Mouse (Mus musculus) layer of hippocampus, adult 9-11 months (tissue): Measurements from ENCODE around the gene Tnxb.

Experiments
- DNase-seq: peaks from one replicate; pipeline ENCODE4 v3.0.0; 2022

Tnxb gene

GRCm38 (mm10) chr17:34660259-34660820 lies 10.0 kb upstream of the Tnxb start:
- no peak for DNase-seq

DNA sequence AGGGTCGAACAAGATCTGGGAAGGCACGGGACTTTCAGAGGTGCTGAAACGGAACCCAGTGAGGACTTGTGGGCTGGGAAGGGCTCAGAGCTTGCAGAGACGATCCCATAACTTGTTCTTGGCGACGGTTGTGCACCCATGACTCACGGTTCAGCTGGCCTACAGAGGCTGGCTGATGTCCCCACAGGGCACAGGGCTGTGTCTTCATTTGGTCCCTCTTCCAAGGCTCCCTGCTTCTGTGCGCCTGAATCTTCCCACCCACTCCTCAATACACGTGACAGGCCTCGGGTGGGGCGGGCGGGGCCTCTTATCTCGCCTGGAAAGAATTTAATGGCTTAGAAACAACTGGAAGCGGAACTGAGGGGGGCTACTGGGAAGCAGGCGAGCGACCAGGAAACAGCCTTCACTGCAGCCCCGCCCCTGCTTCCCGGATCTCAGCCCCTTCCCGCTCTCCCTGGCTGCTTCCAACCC lies 9.2 kb upstream of the Tnxb start:
- DNase-seq = no peak

- no peak for DNase-seq
Measured at GRCm38 (mm10) chr17:34662468-34662867, 7.9 kb upstream of the Tnxb start.

DNA sequence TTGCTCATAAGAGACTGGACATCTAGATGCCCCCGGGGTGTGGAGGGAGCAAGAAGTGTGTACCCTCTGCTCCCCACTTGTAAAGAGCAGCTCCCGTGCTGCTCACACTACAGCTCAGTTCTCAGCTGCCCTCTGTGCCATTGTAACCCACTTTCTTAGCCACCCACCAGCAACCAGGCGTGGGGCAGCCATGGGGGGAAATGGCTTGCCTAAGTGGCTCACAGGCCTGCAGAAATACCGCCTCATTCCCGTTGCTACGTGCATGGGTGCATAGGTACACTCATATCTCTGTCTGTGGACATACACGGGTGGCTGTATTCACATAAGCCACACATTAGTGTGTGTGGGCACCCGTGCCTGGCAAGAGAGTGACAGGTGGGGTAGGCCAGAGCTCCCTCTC lies 7.4 kb upstream of the Tnxb start:
- no peak for DNase-seq

- DNase-seq = no peak
Measured at GRCm38 (mm10) chr17:34663558-34663957, 6.8 kb upstream of the Tnxb start.

GRCm38 (mm10) chr17:34664472-34664871 lies 5.9 kb upstream of the Tnxb start:
- DNase-seq = no peak

DNA sequence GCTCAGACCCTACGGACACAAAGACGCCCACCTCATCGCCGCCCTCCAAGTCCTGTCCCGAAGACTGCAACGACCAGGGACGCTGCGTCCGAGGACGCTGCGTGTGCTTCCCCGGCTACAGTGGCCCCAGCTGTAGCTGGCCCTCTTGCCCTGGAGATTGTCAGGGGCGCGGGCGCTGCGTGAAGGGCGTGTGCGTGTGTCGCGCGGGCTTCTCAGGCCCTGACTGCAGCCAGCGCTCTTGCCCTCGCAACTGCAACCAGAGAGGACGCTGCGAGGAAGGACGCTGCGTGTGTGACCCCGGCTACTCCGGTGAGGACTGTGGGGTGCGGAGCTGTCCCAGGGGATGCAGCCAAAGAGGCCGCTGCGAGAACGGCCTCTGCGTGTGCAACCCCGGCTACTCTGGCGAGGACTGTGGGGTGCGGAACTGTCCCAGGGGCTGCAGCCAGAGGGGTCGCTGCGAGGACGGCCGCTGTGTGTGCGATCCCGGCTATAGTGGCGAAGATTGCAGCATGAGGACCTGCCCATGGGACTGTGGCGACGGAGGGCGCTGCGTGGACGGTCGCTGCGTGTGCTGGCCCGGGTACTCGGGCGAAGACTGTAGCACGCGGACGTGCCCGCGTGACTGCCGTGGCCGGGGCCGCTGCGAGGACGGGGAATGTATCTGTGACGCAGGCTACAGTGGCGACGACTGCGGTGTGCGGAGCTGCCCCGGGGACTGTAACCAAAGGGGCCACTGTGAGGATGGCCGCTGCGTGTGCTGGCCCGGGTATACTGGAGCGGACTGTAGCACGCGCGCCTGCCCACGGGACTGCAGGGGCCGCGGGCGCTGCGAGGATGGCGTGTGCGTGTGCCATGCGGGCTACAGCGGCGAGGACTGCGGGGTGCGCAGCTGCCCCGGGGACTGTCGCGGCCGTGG lies 1.1 kb downstream of the Tnxb start:
- no peak for DNase-seq

DNA sequence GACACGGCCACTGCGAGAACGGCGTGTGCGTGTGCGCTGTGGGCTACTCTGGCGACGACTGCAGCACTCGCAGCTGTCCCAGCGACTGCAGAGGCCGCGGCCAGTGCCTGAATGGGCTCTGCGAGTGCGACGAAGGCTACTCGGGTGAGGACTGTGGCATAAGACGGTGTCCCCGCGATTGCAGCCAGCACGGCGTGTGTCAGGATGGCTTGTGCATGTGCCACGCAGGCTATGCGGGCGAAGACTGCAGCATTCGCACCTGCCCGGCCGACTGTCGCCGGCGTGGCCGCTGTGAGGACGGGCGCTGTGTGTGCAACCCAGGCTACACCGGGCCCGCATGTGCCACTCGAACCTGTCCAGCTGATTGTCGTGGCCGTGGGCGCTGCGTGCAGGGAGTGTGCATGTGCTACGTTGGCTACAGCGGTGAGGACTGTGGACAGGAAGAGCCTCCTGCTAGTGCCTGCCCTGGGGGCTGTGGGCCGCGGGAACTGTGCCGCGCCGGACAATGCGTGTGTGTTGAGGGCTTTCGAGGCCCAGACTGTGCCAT lies 2.0 kb downstream of the Tnxb start:
- DNase-seq = no peak

- DNase-seq = no peak
Measured at GRCm38 (mm10) chr17:34673139-34673538, 2.8 kb downstream of the Tnxb start.

DNA sequence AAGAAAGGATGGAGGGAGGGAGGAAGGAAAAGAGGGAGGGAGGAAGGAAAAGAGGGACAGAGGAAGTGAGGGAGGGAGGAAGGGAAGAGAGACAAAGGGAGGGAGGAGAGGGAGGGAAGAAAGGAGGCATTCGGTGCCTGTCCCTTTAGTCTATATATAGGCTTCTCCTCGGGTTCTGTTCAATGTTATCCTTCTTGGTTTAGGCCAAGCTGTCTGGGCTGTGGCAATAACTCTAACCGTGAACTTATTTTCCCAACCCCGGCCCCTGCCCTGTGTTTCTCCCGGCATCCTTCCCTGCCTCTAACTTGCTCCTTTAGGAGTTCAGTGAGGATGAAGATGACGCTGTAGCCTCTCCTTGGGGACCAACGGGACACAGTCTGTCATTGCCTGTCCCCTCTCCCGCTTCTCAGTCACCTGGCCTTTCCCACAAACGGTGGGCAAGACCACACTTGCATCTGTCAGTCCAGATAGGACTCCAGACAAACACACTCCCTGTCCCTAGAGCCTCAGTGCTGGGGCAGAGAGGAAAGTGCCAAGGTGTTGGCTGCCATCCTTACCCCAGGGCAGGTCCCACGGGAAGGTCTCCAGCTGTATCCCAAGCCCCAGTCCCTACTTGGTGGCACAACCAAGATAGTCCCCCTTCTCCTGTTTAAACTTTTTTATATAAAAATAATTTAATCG lies 4.3 kb downstream of the Tnxb start:
- DNase-seq = no peak

- DNase-seq = no peak
Measured at GRCm38 (mm10) chr17:34675205-34676092, 5.1 kb downstream of the Tnxb start.

DNA sequence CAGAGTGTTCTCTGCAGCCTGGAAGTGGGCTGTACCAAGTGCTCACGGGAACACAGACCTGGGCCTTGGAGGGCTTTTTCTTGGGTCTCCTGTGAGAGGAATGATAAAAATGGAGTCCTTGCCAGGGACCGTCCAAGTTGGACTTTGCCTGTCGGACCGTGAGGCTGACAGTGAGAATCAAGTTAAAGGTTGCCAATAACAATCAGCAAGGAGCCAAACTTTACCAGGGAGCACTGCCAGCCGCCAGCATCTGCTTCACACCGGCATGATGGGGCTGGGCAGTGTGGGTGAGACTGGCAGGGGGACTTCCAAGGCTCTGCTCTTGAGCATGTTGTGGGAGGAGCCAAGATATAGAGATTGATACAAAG lies 5.7 kb downstream of the Tnxb start:
- DNase-seq = no peak

DNA sequence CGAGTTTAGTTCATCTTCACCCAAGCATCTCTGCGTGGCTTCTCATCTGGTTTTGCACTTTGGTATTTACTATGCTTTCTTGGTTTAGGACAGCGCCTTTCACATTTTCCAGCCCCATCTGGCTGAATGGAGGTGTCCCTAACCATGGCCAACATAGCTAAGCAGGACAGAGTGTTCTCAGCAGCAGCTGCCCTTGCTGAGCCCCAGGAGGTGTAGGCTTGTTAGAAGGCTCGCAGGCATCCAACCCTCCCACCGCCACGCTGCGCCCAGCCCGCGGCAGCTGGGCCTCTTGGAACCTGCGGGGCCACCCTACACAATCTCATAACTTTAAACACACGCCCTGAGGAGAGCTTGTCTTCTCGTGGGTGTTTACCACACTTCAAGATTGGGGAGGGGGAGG lies 6.3 kb downstream of the Tnxb start:
- no peak for DNase-seq

DNA sequence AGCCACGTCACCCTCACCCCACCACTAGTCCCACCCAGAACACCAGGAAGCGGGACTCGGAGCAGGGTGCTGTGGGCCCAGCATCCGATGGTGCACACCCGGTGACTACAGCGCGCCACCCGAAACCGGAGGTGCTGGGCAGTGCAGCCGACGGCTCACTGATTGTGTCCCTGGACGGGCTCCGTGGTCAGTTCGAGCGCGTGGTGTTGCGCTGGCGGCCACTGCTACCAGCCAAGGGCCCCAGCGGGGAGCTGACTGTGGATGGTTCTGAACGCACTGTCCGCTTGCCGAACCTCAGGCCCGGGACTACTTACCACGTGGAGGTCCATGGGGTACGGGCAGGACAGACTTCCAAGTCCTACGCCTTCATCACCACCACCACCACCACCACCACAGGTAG lies 9.9 kb downstream of the Tnxb start:
- no peak for DNase-seq

GRCm38 (mm10) chr17:34680621-34681020 lies 10.3 kb downstream of the Tnxb start:
- no peak for DNase-seq

DNA sequence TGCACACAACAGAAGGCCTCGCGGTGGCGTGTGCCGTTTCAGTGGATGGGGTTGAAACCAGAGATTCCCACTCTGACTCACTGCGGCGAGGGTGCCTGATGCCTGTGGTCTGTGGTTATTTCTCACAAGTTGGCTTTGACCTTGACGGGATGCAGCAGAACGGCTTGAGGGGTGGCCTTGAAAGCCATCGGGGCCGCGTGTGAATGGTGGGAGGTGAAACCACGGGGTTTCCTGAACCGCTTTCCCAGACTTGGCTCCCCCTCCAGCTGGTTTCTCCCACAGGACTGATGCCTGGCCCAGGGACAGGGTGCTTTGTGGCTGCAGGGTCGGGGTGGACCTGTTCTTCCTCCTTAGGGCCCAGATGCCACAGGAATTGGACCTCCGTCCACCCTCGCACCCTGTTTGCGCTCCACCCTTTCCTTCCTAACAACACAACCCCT lies 10.8 kb downstream of the Tnxb start:
- DNase-seq = no peak

DNA sequence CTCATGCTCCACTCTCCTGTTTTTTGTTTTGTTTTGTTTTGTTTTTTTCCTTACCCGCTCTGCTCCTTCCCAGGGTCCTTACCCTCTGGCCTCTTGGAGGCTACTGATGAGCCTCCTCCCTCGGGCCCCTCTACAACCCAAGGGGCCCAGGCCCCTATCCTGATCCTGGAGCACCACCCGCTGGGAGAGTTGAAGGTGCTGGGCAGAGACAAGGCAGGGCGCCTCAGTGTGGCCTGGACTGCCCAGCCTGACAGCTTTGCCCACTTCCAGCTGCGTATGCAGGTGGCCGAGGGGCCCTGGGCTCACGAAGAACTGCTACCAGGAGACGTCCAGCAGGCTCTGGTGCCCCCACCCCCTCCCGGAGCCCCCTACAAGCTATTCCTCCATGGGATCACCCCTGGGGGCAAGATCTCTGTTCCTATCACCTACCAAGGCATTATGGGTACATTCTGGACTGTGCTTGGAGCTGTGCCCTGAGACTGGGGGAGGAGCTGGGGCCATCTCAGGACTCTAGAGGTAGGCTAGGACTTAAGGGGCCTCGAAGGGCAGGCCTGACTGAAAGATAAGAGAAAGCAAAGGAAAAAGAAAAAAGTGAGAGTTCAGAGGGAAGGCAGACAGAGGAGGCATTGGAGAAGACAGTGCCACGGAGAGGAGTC lies 11.7 kb downstream of the Tnxb start:
- no peak for DNase-seq

DNA sequence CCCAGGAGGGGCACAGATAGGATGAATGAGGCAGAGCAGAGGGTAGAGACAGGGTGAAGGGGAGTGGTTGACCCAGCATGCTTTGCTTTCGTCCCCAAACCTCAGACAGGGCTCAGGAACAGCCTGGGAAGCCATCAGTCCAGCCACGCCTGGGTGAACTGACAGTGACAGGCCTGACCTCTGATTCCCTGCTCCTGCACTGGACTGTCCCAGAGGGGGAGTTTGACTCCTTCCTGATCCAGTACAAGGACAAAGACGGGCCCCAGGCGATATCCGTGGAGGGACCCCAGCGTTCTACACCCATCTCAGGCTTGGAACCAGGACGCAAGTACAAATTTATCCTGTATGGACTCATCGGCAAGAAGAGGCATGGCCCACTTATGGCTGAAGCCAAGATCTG lies 12.8 kb downstream of the Tnxb start:
- no peak for DNase-seq

DNA sequence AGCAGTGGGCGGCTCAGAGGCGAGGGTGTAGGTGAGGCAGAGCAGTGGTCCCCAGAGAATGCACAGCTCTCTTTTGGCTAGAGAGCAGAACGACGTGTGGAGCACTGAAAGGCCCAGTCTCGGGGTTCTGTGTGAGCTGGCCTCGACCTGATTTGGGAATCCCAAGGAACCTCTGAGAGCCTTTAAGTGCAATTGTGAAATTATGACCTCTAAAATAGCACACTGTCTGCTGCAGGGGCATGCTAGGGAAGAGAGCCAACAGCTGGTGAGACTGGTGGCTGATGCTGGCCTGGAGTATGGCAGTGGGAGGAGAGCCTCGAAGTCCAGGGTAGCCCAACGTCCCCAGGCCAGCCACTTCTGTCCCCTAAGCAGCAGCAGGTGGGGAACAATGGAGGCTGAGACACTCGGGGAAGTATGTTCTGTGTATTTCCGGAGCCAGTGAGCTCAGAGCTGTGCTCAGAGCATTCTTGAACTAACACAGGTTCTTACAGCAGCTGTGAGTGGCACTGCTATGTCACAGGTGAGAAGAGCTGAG lies 13.4 kb downstream of the Tnxb start:
- DNase-seq = no peak

DNA sequence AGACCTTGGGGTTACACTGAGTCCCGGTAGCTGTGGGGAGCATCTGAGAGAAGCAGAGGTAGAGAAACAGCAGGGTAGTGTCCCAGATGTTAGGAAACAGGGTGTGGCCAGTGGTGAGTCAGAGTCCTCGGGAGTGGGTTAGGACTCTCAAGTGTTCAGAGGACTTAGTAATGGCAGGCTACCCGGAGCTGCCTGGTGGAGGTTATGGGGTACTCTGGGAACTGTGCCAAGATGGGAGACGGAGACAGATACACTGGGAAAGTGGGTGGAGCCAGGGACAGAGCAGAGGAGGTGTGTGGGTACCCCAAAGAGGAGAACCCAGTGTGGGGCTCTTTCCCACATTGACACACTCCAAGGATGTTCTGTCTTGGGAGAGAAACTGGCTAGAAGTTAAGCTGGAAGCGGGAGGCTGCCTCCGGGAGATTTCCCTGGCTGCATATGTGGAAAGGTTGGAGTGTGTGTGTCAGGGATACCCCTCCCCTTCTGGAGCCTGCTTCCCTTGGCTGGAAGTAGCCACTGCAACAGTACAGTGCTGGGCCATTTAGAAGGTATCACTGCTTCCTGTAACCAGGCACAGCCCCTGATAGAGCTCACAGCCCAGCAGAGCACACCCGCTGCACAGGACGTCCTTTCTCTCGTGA lies 14.0 kb downstream of the Tnxb start:
- DNase-seq = no peak
